8 mouse cellular contexts compared by ENCODE assay signal in genomic region chr17:5848706-5849415, GRCm38 (mm10). TPM values are rescaled to one million over a fixed set of nuclear protein-coding genes. Genes with fewer than 3 reads are reported as not detected.
DNase-seq lines count a peak whose midpoint lies in the region; ATAC-seq and TF ChIP-seq lines count a peak whose summit lies in the region.

No protein-coding gene starts in this region.

- peak overlapping the region; percentile 46 for H3K4me3 ChIP-seq in heart, adult 2 months
- H3K4me3 ChIP-seq in hindbrain, embryonic 15.5 days = 0 out of 2 replicates have a peak overlapping the region, but pooled peaks have one; percentile 21
- H3K4me3 ChIP-seq in midbrain, embryonic 11.5 days (ENCODE audit: low read depth, low read length) = no peak overlapping the region

- no peaks in the 10 kb centered on the region for H3K36me3 ChIP-seq in heart, adult 2 months (ENCODE audit: control insufficient read depth, insufficient read depth, low read length)
- H3K36me3 ChIP-seq in hindbrain, embryonic 15.5 days = no peaks in the 10 kb centered on the region
- no peaks in the 10 kb centered on the region for H3K36me3 ChIP-seq in midbrain, embryonic 11.5 days (ENCODE audit: control insufficient read depth, insufficient read depth, low read length)

- WGBS in heart, adult 2 months = 71% methylated on average over 10 of the region's 10 CpGs
- 63% methylated on average over 10 of the region's 10 CpGs for WGBS in hindbrain, embryonic 15.5 days
- 63% methylated on average over 10 of the region's 10 CpGs for WGBS in midbrain, embryonic 11.5 days

- no peak for TF ChIP-seq EP300 in heart, adult 2 months (IDR thresholded peaks at IDR 0.05; ENCODE audit: insufficient read depth, low read depth, low read length)

- H3K9me3 ChIP-seq in hindbrain, embryonic 15.5 days = no peaks in the 10 kb centered on the region
- H3K9me3 ChIP-seq in midbrain, embryonic 11.5 days (ENCODE audit: control insufficient read depth, low read length) = no peaks in the 10 kb centered on the region

- TF ChIP-seq CTCF in heart, adult 2 months (IDR thresholded peaks at IDR 0.05) = no peak

- H3K27ac ChIP-seq in heart, adult 2 months = peak overlapping the region; percentile 70
- peak overlapping the region; percentile 64 for H3K27ac ChIP-seq in hindbrain, embryonic 15.5 days (replicated peaks)
- H3K27ac ChIP-seq in midbrain, embryonic 11.5 days (ENCODE audit: low read depth, low read length) = no peak overlapping the region

- TF ChIP-seq POLR2A in heart, adult 2 months (IDR thresholded peaks at IDR 0.05; ENCODE audit: insufficient read depth, low read depth, low read length) = no peak

- H3K27me3 ChIP-seq in heart, adult 2 months (ENCODE audit: control insufficient read depth, insufficient read depth, low read length) = no peaks in the 10 kb centered on the region
- no peaks in the 10 kb centered on the region for H3K27me3 ChIP-seq in hindbrain, embryonic 15.5 days
- H3K27me3 ChIP-seq in midbrain, embryonic 11.5 days (ENCODE audit: control insufficient read depth, insufficient read depth, low read length) = no peaks in the 10 kb centered on the region

- no peak for ATAC-seq in hindbrain, embryonic 15.5 days (ENCODE audit: low FRiP score, low read depth)
- ATAC-seq in midbrain, embryonic 11.5 days (ENCODE audit: low FRiP score) = no peak

- peak overlapping the region; percentile 57 for H3K4me2 ChIP-seq in hindbrain, embryonic 15.5 days
- H3K4me2 ChIP-seq in midbrain, embryonic 11.5 days = peak overlapping the region; percentile 33; the same call in 1 of the 2 replicates

- H3K4me1 ChIP-seq in heart, adult 2 months (ENCODE audit: control insufficient read depth, insufficient read depth, low read length) = peaks cover 12% of the 10 kb centered on the region
- H3K4me1 ChIP-seq in hindbrain, embryonic 15.5 days (replicated peaks) = peaks cover 11% of the 10 kb centered on the region
- peaks cover 11% of the 10 kb centered on the region for H3K4me1 ChIP-seq in midbrain, embryonic 11.5 days (ENCODE audit: control insufficient read depth, insufficient read depth, low read length)

- DNase-seq in heart, adult 2 months = no peak
- DNase-seq in heart, adult 8-10 months (ENCODE audit: low spot score) = no peak
- DNase-seq in R1 (ENCODE audit: low read depth, low spot score) = peak; percentile 93
- DNase-seq in midbrain, embryonic 11.5 days (ENCODE audit: low spot score, missing footprints) = peak; percentile 82
- no peak for DNase-seq in spleen, postnatal 14 days (ENCODE audit: low spot score in 2 of 2)
- no peak for DNase-seq in thymus, adult 18-20 months
- no peak for DNase-seq in embryo, embryonic 9.5 days (ENCODE audit: extremely low spot score)

- peak overlapping the region; percentile 70 for H3K9ac ChIP-seq in heart, adult 2 months (ENCODE audit: low read depth, low read length)
- H3K9ac ChIP-seq in hindbrain, embryonic 15.5 days = 0 out of 2 replicates have a peak overlapping the region, but pooled peaks have one; percentile 20
- peak overlapping the region; percentile 36 for H3K9ac ChIP-seq in midbrain, embryonic 11.5 days (ENCODE audit: low read length)

- H3K79me2 ChIP-seq in heart, adult 2 months (replicated peaks; ENCODE audit: control insufficient read depth, insufficient read depth, low read length) = peaks cover 21% of the 10 kb centered on the region

- intact Hi-C loops in heart, adult 2 months (cut with DNase I) = no loop called here

RNA-seq across cellular contexts. Expression of gene Snx9, which starts 7.7 kb away (rescaled TPM):
- total RNA-seq in heart, adult 2 months (2021) = 10 to 100 TPM; 30.2 to 31.9 TPM
- 16.7 and 27.0 TPM in 2 replicates for polyA plus RNA-seq in heart, adult 2 months (2012; rRNA removed)
- 10 to 100 TPM; 29.0 to 32.4 (median 30.3) TPM for total RNA-seq in heart, adult 8-10 months (2022)
- 8.1 and 8.4 TPM in 2 replicates for polyA plus RNA-seq in hindbrain, embryonic 15.5 days (2015; fragmentation: Nextera tagmentation; extraction: Ambion mirVana)
- polyA plus RNA-seq in midbrain, embryonic 11.5 days (2014; fragmentation: Nextera tagmentation; extraction: Ambion mirVana) = 16.7 and 21.7 TPM in 2 replicates

Comparison
In these comparisons a context has a peak if more than half of its experiments do, and no peak if none do; other contexts are left out.
1. DNase-seq: peak in R1 (single experiment) and midbrain, embryonic 11.5 days (single experiment); none in heart, adult 2 months (0 of 2), heart, adult 8-10 months (single experiment), spleen, postnatal 14 days (0 of 2), thymus, adult 18-20 months (0 of 2) and embryo, embryonic 9.5 days (single experiment).
2. H3K9ac ChIP-seq: peak in every context shown above with its lines; median percentile 70 in heart, adult 2 months; 36 in midbrain, embryonic 11.5 days; 20 in hindbrain, embryonic 15.5 days.